Comparison of ENCODE assay signal across 17 mouse cellular contexts in genomic region chr3:74534006-74534698, GRCm38 (mm10).
A peak's percentile ranks its signal among the peaks of the same experiment; 100 is the strongest.
DNase-seq lines count a peak whose midpoint lies in the region; ATAC-seq and TF ChIP-seq lines count a peak whose summit lies in the region.
"Had no signal": no experiment of that assay in that cellular context is flagged by ENCODE, and none has a peak within 500 bp of the region (broad histone marks: within the 10 kb centered on the region; RNA-seq: fewer than 3 reads in every experiment).

No protein-coding gene starts in this region.

- H3K36me3 ChIP-seq in heart, embryonic 11.5 days (ENCODE audit: control insufficient read depth, insufficient read depth, low read length), result no peaks in the 10 kb centered on the region
- H3K36me3 ChIP-seq: embryonic facial prominence, embryonic 12.5 days; forebrain, embryonic 15.5 days; neural tube, embryonic 12.5 days; stomach, embryonic 15.5 days had no signal

- no peak overlapping the region for H3K4me3 ChIP-seq in lung, adult 2 months (replicated peaks; ENCODE audit: extremely low read depth, low read depth, low read length)
- H3K4me3 ChIP-seq in heart, embryonic 11.5 days (ENCODE audit: low read depth, low read length), result no peak overlapping the region
- H3K4me3 ChIP-seq: embryonic facial prominence, embryonic 12.5 days; forebrain, embryonic 15.5 days; neural tube, embryonic 12.5 days; stomach, embryonic 15.5 days had no signal

- no peaks in the 10 kb centered on the region for H3K4me1 ChIP-seq in lung, adult 2 months (ENCODE audit: control insufficient read depth, insufficient read depth, low read length)
- H3K4me1 ChIP-seq in heart, embryonic 11.5 days (ENCODE audit: control insufficient read depth, insufficient read depth, low read length), result no peaks in the 10 kb centered on the region
- H3K4me1 ChIP-seq: embryonic facial prominence, embryonic 12.5 days; forebrain, embryonic 15.5 days; neural tube, embryonic 12.5 days; stomach, embryonic 15.5 days had no signal

- H3K27ac ChIP-seq in heart, embryonic 11.5 days (ENCODE audit: low read depth, low read length), result no peak overlapping the region
- H3K27ac ChIP-seq: embryonic facial prominence, embryonic 12.5 days; forebrain, embryonic 15.5 days; macrophage; neural tube, embryonic 12.5 days; stomach, embryonic 15.5 days had no signal

- H3K9me3 ChIP-seq in heart, embryonic 11.5 days (replicated peaks; ENCODE audit: control insufficient read depth, low read length), result no peaks in the 10 kb centered on the region
- H3K9me3 ChIP-seq: embryonic facial prominence, embryonic 12.5 days; forebrain, embryonic 15.5 days; neural tube, embryonic 12.5 days; stomach, embryonic 15.5 days had no signal

- TF ChIP-seq POLR2A in lung, adult 2 months (IDR thresholded peaks at IDR 0.05; ENCODE audit: borderline replicate concordance, extremely low read depth, low read depth, low read length), result no peak

- no peak for TF ChIP-seq CTCF in lung, adult 2 months (IDR thresholded peaks at IDR 0.05; ENCODE audit: insufficient read depth, low read length)

- H3K27me3 ChIP-seq in heart, embryonic 11.5 days (ENCODE audit: control insufficient read depth, insufficient read depth, low read length), result no peaks in the 10 kb centered on the region
- H3K27me3 ChIP-seq: embryonic facial prominence, embryonic 12.5 days; forebrain, embryonic 15.5 days; neural tube, embryonic 12.5 days; stomach, embryonic 15.5 days had no signal

- WGBS in lung, adult 2 months, result 32% methylated on average over 2 of the region's 2 CpGs
- 70% methylated on average over 2 of the region's 2 CpGs for WGBS in heart, embryonic 11.5 days (ENCODE audit: insufficient replicate concordance)

- H3K4me2 ChIP-seq in heart, embryonic 11.5 days, result no peak overlapping the region
- H3K4me2 ChIP-seq: embryonic facial prominence, embryonic 12.5 days; forebrain, embryonic 15.5 days; liver, embryonic 11.5 days; midbrain, embryonic 11.5 days; neural tube, embryonic 12.5 days; stomach, embryonic 15.5 days had no signal

- peak; percentile 4 for DNase-seq in cerebellum, adult 9-11 months
- no peak for DNase-seq in cerebellum, adult 11 months
- peak; percentile 8 for DNase-seq in kidney, postnatal 14 days
- no peak for DNase-seq in kidney, adult 11 months
- peak; percentile 19 for DNase-seq in lung, postnatal 36 days
- DNase-seq in lung, adult 2 months, result no peak
- DNase-seq in lung, postnatal 4 days, result peak; percentile 7 to 39
- DNase-seq: right cerebral cortex, postnatal 14 days; thymus, adult 2 months had no signal

- H3K9ac ChIP-seq in heart, embryonic 11.5 days (ENCODE audit: low read depth, low read length), result no peak overlapping the region
- H3K9ac ChIP-seq: embryonic facial prominence, embryonic 12.5 days; forebrain, embryonic 15.5 days; neural tube, embryonic 12.5 days; stomach, embryonic 15.5 days had no signal

- no peak for ATAC-seq in heart, embryonic 11.5 days (replicated peaks; ENCODE audit: insufficient number of reproducible peaks, low FRiP score, low TSS enrichment)
- ATAC-seq: forebrain, embryonic 15.5 days had no signal

Comparison
In these comparisons a context has a peak if more than half of its experiments do, and no peak if none do; other contexts are left out.
1. DNase-seq: peak in cerebellum, adult 9-11 months (single experiment), kidney, postnatal 14 days (single experiment), lung, postnatal 36 days (single experiment) and lung, postnatal 4 days (2 of 2); none in cerebellum, adult 11 months (single experiment), kidney, adult 11 months (single experiment) and lung, adult 2 months (single experiment).